Mouse (Mus musculus): ENCODE results near the gene Zfp27. TPM values are rescaled to one million over a fixed set of nuclear protein-coding genes. Genes with fewer than 3 reads are reported as not detected.

Gene Zfp27
- total and polyA plus RNA-seq, 3 experiments: 8.4 to 9.7 (median 9.0) TPM

- dilution Hi-C loops (cut with MboI; ENCODE audit: extremely low pct_ligation_motif_present, extremely low pct_unique_long_range_greater_than_20kb, low sequenced_read_pairs) (no loop called here), in situ Hi-C loops (cut with MboI; ENCODE audit: low pct_ligation_motif_present, low pct_unique_long_range_greater_than_20kb, low sequenced_read_pairs) (no loop called here)
- peak overlapping the region; percentile 10; the same call in 1 of the 2 replicates for H3K4me2 ChIP-seq (ENCODE audit: insufficient read depth, low read depth, poor library complexity, severe bottlenecking)
- DNase-seq (ENCODE audit: extremely low read depth): peak; percentile 46
- H3K79me2 ChIP-seq (replicated peaks; ENCODE audit: control insufficient read depth, extremely low read depth, insufficient read depth, poor library complexity, severe bottlenecking): no peaks in the 10 kb centered on the region
- H3K27ac ChIP-seq (ENCODE audit: insufficient read depth, low read depth): no peak overlapping the region
- no peak overlapping the region for H3K4me3 ChIP-seq (replicated peaks in 1 of 3; ENCODE audit: low read depth in 2 of 3, low read length in 2 of 3, poor library complexity in 1 of 3)
- H3K27me3 ChIP-seq (replicated peaks): no peaks in the 10 kb centered on the region
- no peaks in the 10 kb centered on the region for H3K9me3 ChIP-seq (replicated peaks; ENCODE audit: low read length)
- TF ChIP-seq SIN3A (IDR thresholded peaks at IDR 0.05; ENCODE audit: low read length) (peak; percentile 46; the same call in 1 of the 2 replicates), SMC3 (IDR thresholded peaks at IDR 0.05; ENCODE audit: low read depth, low read length) (no peak), TCF12 (IDR thresholded peaks at IDR 0.05; ENCODE audit: low read depth, low read length) (0 out of 2 replicates have a peak, but pooled peaks have one; percentile 39), PAX5 (IDR thresholded peaks at IDR 0.05; ENCODE audit: low read length) (no peak), RCOR1 (conservative IDR thresholded peaks at IDR 0.05; ENCODE audit: low read depth, low read length) (no peak), POLR2AphosphoS2 (IDR thresholded peaks at IDR 0.05; ENCODE audit: low read depth, low read length) (no peak), NELFE (IDR thresholded peaks at IDR 0.05; ENCODE audit: low read depth, low read length) (no peak), MXI1 (IDR thresholded peaks at IDR 0.05; ENCODE audit: low read depth, low read length) (no peak), JUND (conservative IDR thresholded peaks at IDR 0.05; ENCODE audit: low read depth, low read length) (no peak), CTCF (conservative IDR thresholded peaks at IDR 0.05 in 1 of 2, IDR thresholded peaks at IDR 0.05 in 1 of 2; ENCODE audit: low read depth in 2 of 2, low read length in 2 of 2) (no peak), TBP (conservative IDR thresholded peaks at IDR 0.05; ENCODE audit: low read depth, low read length) (no peak), EP300 (IDR thresholded peaks at IDR 0.05; ENCODE audit: low read length) (peak; percentile 63), CHD1 (IDR thresholded peaks at IDR 0.05; ENCODE audit: low read depth, low read length) (no peak), MAFK (IDR thresholded peaks at IDR 0.05; ENCODE audit: insufficient replicate concordance, low read length) (no peak), ZKSCAN1 (IDR thresholded peaks at IDR 0.05; ENCODE audit: borderline replicate concordance, low read depth, low read length) (no peak), CHD2 (IDR thresholded peaks at IDR 0.05; ENCODE audit: low read length) (no peak), MYC (IDR thresholded peaks at IDR 0.05; ENCODE audit: low read depth, low read length) (no peak), UBTF (IDR thresholded peaks at IDR 0.05; ENCODE audit: low read depth, low read length) (no peak), RAD21 (IDR thresholded peaks at IDR 0.05; ENCODE audit: low read depth, low read length) (no peak), MEF2A (IDR thresholded peaks at IDR 0.05; ENCODE audit: borderline replicate concordance, low read depth, low read length) (0 out of 2 replicates have a peak, but pooled peaks have one; percentile 25), MAX (IDR thresholded peaks at IDR 0.05; ENCODE audit: low read length) (no peak), ZC3H11A (IDR thresholded peaks at IDR 0.05; ENCODE audit: low read depth, low read length) (no peak), MAZ (IDR thresholded peaks at IDR 0.05; ENCODE audit: low read depth, low read length) (no peak), GABPA (IDR thresholded peaks at IDR 0.05; ENCODE audit: insufficient replicate concordance, low read depth, low read length) (no peak), NRF1 (IDR thresholded peaks at IDR 0.05; ENCODE audit: low read depth, low read length) (no peak), KAT2A (IDR thresholded peaks at IDR 0.05; ENCODE audit: insufficient replicate concordance, low read length) (no peak), ZNF384 (IDR thresholded peaks at IDR 0.05; ENCODE audit: low read depth, low read length) (no peak), USF2 (conservative IDR thresholded peaks at IDR 0.05; ENCODE audit: low read depth, low read length) (no peak), ELF1 (IDR thresholded peaks at IDR 0.05; ENCODE audit: low read depth, low read length) (no peak), ETS1 (conservative IDR thresholded peaks at IDR 0.05; ENCODE audit: low read depth, low read length) (no peak), POLR2A (IDR thresholded peaks at IDR 0.05; ENCODE audit: low read depth, low read length) (no peak), HCFC1 (IDR thresholded peaks at IDR 0.05; ENCODE audit: low read depth, low read length) (no peak), JUN (IDR thresholded peaks at IDR 0.05; ENCODE audit: insufficient read depth, low read depth, low read length) (no peak), E2F4 (IDR thresholded peaks at IDR 0.05; ENCODE audit: insufficient replicate concordance, low read depth, low read length) (no peak), IRF4 (IDR thresholded peaks at IDR 0.05; ENCODE audit: low read depth, low read length) (peak; percentile 36; the same call in 1 of the 2 replicates), BHLHE40 (IDR thresholded peaks at IDR 0.05; ENCODE audit: low read depth, low read length) (no peak), ZMIZ1 (IDR thresholded peaks at IDR 0.05; ENCODE audit: low read depth, low read length) (no peak), USF1 (IDR thresholded peaks at IDR 0.05; ENCODE audit: low read depth, low read length) (no peak)
- peaks cover 37 to 71% of the 10 kb centered on the region in 2 experiments for H3K36me3 ChIP-seq (replicated peaks in 1 of 2; ENCODE audit: control insufficient read depth in 1 of 2, insufficient read depth in 1 of 2, low read length in 1 of 2)
- peaks cover 15 to 29% of the 10 kb centered on the region in 2 experiments for H3K4me1 ChIP-seq (ENCODE audit: control insufficient read depth in 1 of 2, insufficient read depth in 2 of 2)
- H3K9ac ChIP-seq (ENCODE audit: insufficient read depth, low read depth): peak overlapping the region; percentile 33; the same call in 1 of the 2 replicates
Measured at GRCm38 (mm10) chr7:29938856-29939255, 32.5 kb upstream of the Zfp27 start.
